Mouse (Mus musculus): ENCODE data around the gene Cdca5. TPM values are rescaled to one million over a fixed set of nuclear protein-coding genes. Genes with fewer than 3 reads are reported as not detected.

Cdca5 gene
- polyA plus RNA-seq (2017; shearing (Covaris generic)) = 5.0 TPM

DNA sequence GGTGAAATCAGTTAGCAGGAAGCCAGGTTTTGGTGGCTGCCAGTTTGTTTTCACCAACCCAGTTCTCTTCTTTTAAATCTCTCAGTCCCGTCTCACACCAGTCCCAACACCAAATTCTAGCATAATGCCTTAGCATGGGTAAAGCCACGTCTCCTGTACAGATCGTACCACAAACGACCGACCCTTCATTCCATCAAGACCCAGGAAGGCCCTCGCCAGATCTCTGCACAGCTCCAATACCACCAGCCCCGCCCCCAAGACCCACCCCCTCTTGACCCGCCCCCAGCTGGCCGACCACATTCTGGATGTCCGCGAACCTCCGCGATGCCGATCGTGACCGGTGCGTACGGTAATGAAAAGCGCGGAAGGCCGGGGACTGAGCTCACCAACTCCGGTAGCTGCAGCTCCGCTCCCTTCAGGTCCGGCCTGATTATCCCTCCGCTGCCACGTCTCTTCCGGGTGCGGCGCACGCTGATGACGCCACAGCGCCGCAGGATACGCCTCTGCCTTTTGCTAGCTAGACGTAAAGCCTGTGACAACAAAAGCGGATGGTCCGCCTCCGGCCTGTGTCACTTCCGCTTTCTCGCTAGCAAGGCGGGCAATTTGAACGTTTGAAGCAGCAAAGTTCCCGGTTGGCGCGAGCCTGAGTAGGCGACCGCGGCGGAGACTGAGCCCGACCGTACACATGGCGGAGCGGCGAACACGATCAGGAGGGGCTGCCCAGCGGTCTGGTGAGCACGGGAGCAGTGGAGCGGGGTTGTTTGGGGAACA is at the start of gene Cdca5, which contains the start of gene Zfpl1:
Gene Cdca5, plus strand, starts transcription at position 506 of the 771 bp plus-strand sequence.
Gene Zfpl1, minus strand, starts transcription at position 479 of the 771 bp plus-strand sequence.

GRCm38 (mm10) chr19:6046294-6047153 is 38.3 kb upstream of the Cdca5 start, which contains the start of gene Syvn1:
TSS of gene Syvn1 (plus strand) at chr19:6046576.

DNA sequence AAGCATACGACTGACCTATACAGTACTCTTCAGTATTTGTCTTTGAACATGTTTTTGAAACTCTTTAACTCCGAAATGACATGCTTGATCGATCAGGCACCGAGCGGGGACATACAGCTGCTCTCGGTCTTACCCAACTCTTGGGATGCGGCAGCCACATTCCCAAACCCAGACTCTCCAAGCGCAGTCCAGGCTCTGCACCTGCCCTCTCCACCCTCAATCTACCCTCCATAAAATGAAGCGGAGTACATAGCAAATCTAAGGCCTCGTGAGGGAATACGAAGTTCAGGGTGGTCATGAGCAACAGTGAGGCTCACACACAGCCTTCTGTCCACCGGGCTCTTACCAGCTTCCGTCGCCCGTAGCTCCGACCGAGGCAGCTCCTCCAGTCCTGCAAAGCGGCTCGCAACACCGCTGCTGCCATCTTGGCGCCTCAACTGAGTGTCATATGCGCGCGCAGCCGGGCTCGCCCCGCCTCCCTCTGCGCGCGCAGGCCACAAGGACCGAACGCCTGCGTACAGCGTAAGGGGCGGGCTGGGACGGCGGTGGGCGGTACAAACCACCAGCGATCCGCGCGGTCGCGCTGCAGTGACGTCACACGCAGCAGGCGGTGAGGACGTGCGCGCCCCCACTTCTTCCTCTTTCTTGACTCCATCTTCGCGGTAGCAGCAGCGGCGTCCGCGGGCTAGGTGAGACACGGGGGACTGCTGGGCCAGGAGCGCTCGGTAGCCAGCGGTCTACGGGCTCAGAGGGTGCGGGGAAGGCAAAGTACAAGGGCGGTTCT is 27.3 kb upstream of the Cdca5 start, which contains the start of the genes Mrpl49 and Fau:
Gene Mrpl49, minus strand, starts transcription at position 473 of the 784 bp plus-strand sequence.
Gene Fau, plus strand, starts transcription at position 532 of the 784 bp plus-strand sequence.

DNA sequence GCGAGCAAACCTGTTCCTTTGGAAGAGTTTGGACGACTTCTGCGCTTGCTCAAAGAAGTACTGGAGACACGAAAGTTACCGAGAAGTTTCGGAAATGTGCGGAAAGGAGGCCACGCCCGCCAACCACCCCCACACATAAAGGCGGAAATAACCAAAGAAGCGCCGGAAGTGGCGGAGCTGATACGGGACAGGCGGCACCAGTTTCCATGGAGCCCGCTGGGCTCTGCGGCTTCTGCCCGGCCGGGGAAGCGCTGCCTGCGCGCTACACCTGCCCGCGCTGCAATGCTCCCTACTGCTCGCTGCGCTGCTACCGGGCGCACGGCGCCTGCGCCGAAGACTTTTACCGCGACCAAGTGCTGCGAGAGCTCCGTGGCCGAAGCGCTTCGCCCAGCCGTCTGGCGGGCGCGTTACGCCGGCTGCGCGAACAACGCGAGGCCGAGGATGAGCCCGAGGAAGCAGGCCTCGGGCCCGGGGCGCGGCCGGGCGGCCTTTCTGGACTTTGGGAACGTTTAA is 23.7 kb upstream of the Cdca5 start, which contains the start of gene Znhit2:
Gene Znhit2, plus strand, starts transcription at position 172 of the 513 bp plus-strand sequence.

DNA sequence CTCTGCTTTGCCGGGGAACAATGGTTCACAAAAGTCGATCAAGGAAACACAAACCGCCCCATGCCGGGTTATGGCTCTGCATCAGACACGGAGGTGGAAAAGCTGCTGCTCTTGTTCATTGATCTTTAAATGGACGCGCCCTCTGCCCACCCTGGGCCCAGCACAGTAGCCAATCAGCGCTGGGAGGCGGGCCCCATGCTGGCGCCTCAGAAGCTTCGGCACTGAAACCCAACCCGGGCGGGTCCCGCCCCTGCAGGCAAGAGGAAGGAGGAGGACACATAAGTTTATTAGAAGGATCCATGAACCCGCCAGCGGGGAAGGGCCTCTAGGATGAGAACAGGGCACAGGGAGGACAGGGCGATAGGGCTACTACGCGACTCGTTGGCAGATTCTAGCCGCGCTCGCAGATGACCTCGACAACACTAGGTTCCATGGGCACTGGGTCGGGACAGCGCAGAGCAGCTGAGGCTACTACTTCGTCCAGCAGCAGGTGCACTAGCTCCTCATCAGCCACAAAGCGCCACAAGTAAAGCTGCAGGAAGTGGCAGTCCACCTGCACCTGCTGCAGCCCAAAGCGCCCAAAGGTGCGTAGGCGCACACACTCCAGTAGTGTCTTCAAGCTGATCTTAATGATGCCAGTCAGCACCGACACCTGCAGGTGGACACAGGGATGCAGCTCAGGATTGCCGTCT is 16.9 kb upstream of the Cdca5 start, which contains the start of gene Tm7sf2:
Gene Tm7sf2, minus strand, starts transcription at position 650 of the 692 bp plus-strand sequence.

DNA sequence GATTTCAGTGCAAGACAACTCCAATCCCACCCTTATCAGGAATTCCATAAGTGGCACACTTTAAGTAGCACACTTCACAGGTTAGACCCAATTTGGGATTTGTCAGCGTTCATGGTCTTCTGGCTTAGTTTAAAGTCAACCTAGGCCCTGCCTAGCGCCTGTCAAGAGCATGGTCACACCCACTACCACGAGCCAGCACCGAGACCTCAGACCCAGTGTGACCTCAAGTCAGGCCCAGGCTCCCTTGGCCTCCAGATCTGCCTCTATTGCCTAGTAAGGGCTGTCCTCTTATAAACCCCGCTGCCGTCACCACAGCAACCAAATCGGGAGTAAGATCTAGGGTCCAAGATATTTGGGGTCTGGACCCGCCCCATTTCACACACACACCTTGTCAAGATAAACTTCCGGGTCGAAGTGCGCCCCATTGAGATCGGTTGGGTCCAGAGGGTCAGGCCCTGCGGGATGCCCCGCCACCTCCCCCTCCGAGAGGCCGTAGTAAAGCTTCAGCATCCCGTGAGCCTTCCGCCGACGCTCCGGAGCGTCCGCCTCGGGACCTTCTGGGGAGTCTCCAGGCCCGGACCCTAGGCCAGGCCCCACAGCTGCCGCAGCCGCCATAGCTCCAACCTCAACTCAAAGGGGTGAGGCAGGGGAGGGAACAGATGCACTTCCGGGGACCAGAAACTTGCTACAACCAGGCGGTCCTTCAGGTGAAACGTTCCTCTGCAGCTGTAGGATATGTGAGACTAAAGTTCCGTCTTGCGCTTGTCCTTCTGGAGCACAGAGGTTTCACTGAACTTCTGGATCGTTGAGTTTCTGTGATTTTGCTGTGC is 8.0 kb upstream of the Cdca5 start, which contains the start of gene Vps51:
Gene Vps51, minus strand, starts transcription at position 668 of the 830 bp plus-strand sequence.

GRCm38 (mm10) chr19:6079983-6080480 is 4.8 kb upstream of the Cdca5 start, which contains the start of gene Tmem262:
TSS of gene Tmem262 (plus strand) at chr19:6080033.

DNA sequence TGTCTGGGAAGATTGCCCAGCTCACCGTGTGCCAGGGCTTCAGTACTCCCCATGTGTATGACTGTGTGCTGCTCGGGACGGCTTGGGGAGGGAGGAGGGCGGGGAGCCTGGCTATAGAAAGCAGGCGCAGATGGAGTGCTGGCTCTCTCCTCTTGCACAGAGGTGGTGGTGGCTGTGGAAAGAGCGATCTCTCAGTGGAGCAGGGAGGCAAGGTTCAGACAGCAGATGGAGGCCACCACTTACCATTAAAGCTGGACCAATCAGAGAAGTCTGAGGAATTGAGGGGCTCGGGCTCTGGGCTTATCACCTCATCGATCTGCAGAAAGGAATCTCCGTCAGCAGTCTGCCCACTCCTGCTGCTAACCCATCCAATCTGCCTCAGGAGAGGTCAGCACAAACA is 2.6 kb upstream of the Cdca5 start, which contains the start of gene Gm28374:
Gene Gm28374, minus strand, starts transcription at position 101 of the 400 bp plus-strand sequence.

GRCm38 (mm10) chr19:6094119-6094518 is 9.3 kb downstream of the Cdca5 start, which contains the start of gene AC131692.1:
TSS of gene AC131692.1 (plus strand) at chr19:6094419.

DNA sequence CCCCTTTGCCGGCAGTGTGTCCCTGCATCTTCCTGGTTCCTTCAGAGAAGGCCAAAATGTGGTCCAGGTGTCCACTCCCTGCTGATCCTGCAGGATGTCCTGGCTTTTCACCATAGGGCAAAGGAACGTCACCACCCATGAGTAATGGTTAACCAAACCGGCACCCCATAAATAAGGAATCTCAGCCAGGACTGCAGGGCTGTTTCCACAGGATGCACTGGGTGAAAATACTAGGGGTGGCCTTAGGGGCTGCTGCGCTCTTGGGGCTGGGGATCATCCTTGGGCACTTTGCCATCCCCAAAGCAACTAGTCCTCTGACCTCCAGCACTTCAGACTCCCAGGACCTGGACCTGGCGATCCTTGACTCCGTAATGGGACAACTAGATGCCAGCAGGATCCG is 20.8 kb downstream of the Cdca5 start, which contains the start of gene Naaladl1:
Gene Naaladl1, plus strand, starts transcription at position 197 of the 400 bp plus-strand sequence.

DNA sequence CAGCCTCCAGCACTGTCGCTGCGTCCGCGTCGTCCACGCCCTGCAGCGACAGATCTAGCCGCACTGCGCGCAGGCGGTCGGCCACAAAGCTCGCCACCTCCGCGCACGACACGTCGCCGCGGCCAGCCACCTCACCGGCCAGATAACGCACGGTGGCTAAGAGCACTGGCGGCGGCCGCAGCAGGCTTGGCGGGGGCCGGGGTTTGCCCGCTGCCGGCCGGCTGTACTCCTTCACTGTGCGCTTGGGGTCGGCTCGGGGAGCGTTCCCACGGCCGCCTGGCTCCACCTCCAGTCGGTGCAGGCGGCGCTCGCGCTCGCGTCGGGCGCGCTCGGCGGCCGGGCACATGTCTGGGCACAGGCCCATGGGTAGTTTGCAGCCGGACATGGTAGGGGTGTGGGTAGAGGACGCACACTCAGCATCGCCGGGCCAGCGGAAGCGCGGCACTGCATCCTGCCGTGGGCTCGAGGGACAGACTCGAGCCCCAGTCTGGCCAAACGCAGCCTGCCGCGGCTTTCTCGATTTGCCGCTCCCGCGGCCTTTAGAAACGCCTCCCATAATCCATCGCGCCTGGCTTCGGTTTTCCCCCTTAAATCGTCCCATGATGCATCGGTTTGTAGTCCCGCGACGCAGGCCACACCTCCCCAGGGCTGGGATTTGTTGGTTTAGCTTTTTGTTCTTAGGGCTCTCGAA is 33.3 kb downstream of the Cdca5 start, which contains the start of gene Sac3d1:
Gene Sac3d1, minus strand, starts transcription at position 665 of the 691 bp plus-strand sequence.

DNA sequence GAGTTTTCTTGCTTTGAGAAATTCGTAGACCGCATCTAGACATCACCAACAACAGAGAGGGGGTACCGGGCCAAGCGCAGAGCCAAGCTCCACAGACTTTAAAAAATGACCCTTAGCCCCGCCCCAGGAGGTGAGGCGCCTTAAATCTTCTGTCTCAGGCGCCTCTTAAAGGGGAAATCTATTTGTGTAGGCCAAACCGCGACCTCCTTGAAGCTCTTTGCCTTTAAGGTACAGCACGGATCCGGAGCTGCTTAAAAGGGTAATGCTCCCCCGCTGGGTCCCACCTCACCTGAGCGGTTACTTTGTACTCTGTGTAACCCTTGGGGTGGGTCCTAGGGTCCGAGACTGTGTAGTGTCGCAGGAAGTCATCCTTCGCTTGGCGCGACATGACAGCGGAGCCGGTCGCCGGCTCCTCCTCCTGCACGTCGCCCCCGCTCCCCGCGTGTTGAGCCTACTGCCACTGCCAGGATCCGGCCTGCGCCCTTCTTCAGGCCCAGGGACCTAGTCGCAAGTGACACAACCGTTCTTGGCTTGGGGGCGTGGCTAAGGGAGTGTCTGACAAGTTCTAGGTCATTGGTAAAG is 43.1 kb downstream of the Cdca5 start, which contains the start of gene Snx15:
Gene Snx15, minus strand, starts transcription at position 545 of the 582 bp plus-strand sequence.

DNA sequence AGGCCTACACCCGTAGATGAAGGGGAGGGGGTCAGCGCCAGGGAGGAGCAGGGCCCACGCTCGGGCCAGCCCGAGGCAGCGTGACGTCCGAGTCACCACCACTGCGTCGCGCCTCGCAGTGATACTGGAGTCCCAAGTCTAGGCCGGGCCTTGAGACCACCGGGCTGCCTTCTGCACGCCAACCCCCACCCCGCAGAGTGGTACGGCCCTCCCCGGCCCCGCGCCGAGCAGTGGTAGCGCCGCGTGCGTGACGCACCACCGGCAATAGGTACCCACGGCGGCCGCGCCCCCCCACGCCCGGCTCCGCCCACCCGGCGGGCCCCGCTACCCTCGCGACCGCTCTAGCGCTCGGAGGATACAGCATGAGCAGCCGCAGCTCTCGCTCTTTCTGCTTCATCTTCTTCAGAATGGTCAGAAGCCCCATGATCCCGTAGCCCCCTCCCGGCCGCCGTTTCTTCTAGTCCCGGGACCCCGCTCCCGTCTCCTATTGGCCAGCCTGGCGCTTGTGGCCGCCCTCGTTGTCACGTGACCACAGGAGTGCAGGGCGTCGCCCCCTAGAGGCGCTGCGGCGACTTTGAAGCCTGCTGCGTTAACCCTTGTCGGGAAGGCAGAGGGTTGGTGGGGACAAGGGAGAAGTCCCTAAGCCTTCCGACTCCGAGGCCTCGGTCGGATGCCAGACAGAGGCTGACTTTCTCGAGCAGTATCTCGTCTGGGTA is 56.1 kb downstream of the Cdca5 start, which contains the start of gene Batf2:
Gene Batf2, plus strand, starts transcription at position 306 of the 716 bp plus-strand sequence.

GRCm38 (mm10) chr19:6141394-6141749 is 56.6 kb downstream of the Cdca5 start, which contains the start of gene Arl2:
TSS of gene Arl2 (minus strand) at chr19:6141548.

